Mouse (Mus musculus): ENCODE results near the gene Dnaja3.
"Not testable (repeated sequence)": the region's sequence is repeated elsewhere in the genome, so short reads cannot be mapped to it uniquely, and the experiment has no call there.

Dnaja3 gene

GRCm38 (mm10) chr16:4725780-4726527, 86.2 kb downstream of the Dnaja3 start, which contains the start of gene Hmox2:
Gene Hmox2, plus strand, starts transcription at chr16:4726361.
- DNase-seq: peak; percentile 92

DNA sequence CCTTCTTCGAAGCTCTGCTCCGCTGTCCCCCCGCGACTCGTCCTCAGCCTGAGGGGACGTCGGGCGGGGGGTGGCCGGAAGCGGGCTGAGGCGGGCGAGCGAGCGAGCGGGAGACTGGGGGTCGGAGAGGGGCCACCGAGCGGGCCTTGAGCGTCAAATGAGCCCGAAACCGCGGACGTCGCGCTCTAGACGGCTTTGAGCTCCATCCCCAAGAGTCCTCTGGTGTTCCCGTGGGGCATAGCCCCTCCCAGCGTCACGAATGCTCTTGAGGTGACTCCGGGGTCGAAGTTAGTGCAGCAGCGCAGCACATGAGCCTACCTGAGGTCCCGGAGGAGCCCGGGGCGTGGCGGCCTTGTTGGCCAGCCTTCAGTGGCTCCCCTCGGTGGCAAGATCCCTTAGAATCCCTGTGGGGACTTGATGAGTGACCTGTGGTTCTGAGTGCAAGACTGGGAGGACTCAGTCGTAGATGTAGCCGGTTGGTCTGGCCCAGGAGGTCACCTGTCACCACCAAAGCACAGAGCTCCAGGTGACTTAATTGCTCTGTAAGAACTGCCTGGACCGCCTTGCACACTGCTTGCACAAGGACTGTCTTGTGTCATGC, 86.8 kb downstream of the Dnaja3 start:
- DNase-seq: peak; percentile 63

DNA sequence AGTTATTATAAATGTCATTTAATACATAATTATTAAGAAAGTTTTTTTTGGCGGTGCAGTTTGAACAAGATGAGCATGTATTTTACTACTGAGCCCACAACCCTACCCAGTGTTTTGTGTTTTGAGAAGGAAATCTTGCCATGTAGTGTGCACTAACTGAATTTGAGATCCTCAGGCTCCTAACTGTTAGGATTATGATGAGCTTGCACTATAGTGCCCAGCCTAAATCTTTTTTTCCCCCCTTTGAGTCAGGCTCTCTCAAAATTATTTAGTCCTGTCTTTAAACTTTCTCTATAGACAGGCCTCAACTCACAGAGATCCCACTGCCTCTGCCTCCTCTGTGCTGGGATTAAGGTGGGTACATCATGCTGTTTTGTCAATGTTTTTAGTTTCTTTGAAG, 87.7 kb downstream of the Dnaja3 start:
- no peak for DNase-seq

DNA sequence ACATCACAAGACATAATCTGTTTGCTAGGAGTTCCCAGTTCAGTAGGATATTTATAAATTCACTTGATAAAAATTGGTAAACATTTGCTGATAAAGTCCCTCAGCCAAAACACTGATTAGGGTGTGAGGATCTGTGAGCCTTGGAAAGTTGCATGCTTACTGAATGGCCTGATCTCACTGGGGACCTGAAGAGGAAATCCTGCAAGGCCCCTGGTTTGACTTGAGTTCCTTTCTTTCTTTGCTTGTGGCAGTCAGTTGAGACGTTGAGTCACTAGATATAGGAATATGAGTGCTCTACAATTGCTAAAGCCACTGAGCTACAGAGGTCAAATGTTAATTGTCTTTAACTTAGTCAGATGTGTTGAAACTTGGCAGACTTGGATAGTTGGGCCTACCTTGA, 88.2 kb downstream of the Dnaja3 start:
- no peak for DNase-seq

- no peak for DNase-seq
Observed at GRCm38 (mm10) chr16:4730776-4731358, 91.1 kb downstream of the Dnaja3 start.

- DNase-seq: no peak
Observed at GRCm38 (mm10) chr16:4736262-4736661, 96.5 kb downstream of the Dnaja3 start.

DNA sequence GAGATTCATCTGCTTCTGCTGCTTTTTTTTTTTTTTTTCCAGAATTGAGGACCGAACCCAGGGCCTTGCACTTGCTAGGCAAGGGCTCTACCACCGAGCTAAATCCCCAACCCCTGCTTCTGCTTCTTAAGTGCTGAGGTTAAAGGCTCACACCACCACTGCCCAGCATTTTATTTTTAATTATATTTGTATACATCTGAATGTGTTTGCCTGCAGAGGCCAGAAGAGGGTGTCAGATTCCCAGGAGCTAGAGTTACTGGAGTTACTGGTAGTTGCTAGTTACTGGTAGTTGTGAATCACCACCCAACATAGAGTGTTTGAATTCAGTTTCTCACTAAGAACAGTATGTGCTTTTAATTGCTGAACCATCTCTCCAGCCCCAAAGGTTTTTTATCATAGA, 100.2 kb downstream of the Dnaja3 start:
- no peak for DNase-seq

GRCm38 (mm10) chr16:4742186-4742585, 102.4 kb downstream of the Dnaja3 start:
- DNase-seq: no peak

DNA sequence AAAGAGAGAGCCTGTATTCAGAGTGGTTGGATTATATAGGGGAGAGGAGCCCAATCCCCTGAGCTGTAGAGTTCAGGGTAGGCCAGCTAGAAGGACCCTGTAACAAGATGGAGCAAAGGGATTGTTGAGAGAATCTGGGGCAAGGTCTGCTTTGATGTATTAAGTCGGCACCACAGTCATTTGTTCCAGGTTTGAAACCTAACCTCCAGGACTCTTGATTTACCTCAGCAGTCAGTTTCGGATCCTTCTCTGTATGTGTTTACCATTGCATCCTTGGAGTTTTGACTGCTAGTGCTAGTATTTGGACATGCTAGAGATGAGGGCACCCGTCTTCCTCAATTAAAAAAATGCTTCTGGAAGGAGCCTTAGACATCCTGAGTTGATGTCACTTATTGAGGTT, 112.4 kb downstream of the Dnaja3 start:
- DNase-seq: no peak

DNA sequence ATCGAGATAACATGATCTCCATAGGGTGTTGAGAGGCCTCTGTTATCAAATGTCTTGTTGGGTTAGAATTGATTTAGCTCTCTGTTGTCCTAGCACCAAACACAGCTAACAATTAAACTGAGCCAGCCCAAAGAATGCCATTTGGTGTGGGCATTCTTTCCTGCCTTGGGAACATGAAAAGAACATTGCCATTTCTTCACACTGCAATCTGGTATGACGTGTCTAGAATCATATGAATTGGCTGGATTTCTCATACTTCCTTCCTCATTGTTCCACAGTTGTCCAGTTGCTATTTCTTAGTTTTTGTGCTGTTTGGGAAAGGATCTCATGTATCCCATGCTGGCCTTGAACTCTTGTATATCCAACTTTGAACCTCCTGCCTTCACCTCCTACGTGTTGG, 114.3 kb downstream of the Dnaja3 start:
- DNase-seq: no peak

- not testable (repeated sequence) for DNase-seq
Observed at GRCm38 (mm10) chr16:4756660-4757335, 117.0 kb downstream of the Dnaja3 start.
